ENCODE assay signal across 9 mouse cellular contexts in the genomic region with DNA sequence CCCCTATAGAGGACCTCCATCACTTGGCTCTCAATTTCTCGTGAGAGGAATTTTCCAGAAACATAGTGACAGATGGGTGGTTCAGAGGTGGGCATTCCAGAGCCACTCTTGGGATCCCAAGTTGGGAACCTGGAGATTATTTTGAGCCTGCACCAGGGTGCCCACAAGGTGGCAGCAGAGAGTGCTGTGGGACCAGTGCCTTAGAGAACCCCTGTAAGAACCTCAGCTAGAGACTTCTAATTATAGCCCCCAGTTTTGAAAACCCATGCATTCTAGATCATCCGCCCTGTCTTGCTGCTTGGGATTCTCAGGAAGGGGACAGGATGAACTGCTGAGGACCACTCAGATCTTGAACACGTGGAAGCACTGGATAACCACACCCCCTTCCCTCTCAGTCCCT. TPM values are rescaled to one million over a fixed set of nuclear protein-coding genes. Genes with fewer than 3 reads are reported as not detected.
DNase-seq lines count a peak whose midpoint lies in the region; ATAC-seq lines count a peak whose summit lies in the region.
"Had no signal": no experiment of that assay in that cellular context is flagged by ENCODE, and none has a peak within 500 bp of the region (broad histone marks: within the 10 kb centered on the region; RNA-seq: fewer than 3 reads in every experiment).

No protein-coding gene starts in this region.

- no peaks in the 10 kb centered on the region for H3K9me3 ChIP-seq in embryonic facial prominence, embryonic 10.5 days
- H3K9me3 ChIP-seq in midbrain, embryonic 14.5 days (ENCODE audit: control insufficient read depth, low read length) = no peaks in the 10 kb centered on the region
- H3K9me3 ChIP-seq: lung, embryonic 15.5 days had no signal

- DNase-seq in adrenal gland, adult (ENCODE audit: inconsistent age in 2 of 2, low spot score in 1 of 2) = peak; percentile 53 to 86
- DNase-seq in adrenal gland, adult 8-10 months = no peak
- peak; percentile 73 for DNase-seq in adrenal gland, postnatal 25 days
- peak; percentile 79 for DNase-seq in embryonic facial prominence, embryonic 10.5 days (ENCODE audit: low spot score)
- peak; percentile 25 for DNase-seq in heart, postnatal 25 days (ENCODE audit: low spot score)
- DNase-seq in left cerebral cortex, adult 11 months (ENCODE audit: low spot score) = peak; percentile 36
- peak; percentile 89 for DNase-seq in midbrain, embryonic 14.5 days
- DNase-seq in spleen, postnatal 10 days (ENCODE audit: low spot score in 2 of 2) = peak; percentile 52 to 81

- no peaks in the 10 kb centered on the region for H3K36me3 ChIP-seq in embryonic facial prominence, embryonic 10.5 days (replicated peaks)
- no peaks in the 10 kb centered on the region for H3K36me3 ChIP-seq in midbrain, embryonic 14.5 days (ENCODE audit: control insufficient read depth, insufficient read depth, low read length)
- H3K36me3 ChIP-seq: lung, embryonic 15.5 days had no signal

- WGBS in embryonic facial prominence, embryonic 10.5 days = 16% methylated on average over 3 of the region's 3 CpGs
- 21% methylated on average over 3 of the region's 3 CpGs for WGBS in midbrain, embryonic 14.5 days

- no peaks in the 10 kb centered on the region for H3K4me1 ChIP-seq in embryonic facial prominence, embryonic 10.5 days
- no peaks in the 10 kb centered on the region for H3K4me1 ChIP-seq in midbrain, embryonic 14.5 days (ENCODE audit: control insufficient read depth, insufficient read depth, low read length)
- H3K4me1 ChIP-seq: lung, embryonic 15.5 days had no signal

- H3K27ac ChIP-seq in embryonic facial prominence, embryonic 10.5 days (replicated peaks) = no peak overlapping the region
- H3K27ac ChIP-seq in midbrain, embryonic 14.5 days (replicated peaks; ENCODE audit: low read depth, low read length) = no peak overlapping the region
- H3K27ac ChIP-seq: lung, embryonic 15.5 days had no signal

- H3K27me3 ChIP-seq in embryonic facial prominence, embryonic 10.5 days (replicated peaks; ENCODE audit: low read depth, poor library complexity, severe bottlenecking) = 0 out of 2 replicates have a peak, but pooled peaks cover 1% of the 10 kb centered on the region
- H3K27me3 ChIP-seq in midbrain, embryonic 14.5 days (ENCODE audit: control insufficient read depth, insufficient read depth, low read length) = no peaks in the 10 kb centered on the region
- H3K27me3 ChIP-seq: lung, embryonic 15.5 days had no signal

- H3K4me3 ChIP-seq in embryonic facial prominence, embryonic 10.5 days = no peak overlapping the region
- H3K4me3 ChIP-seq in midbrain, embryonic 14.5 days (replicated peaks; ENCODE audit: low read depth, low read length) = no peak overlapping the region
- H3K4me3 ChIP-seq: lung, embryonic 15.5 days had no signal

- no peak overlapping the region for H3K4me2 ChIP-seq in midbrain, embryonic 14.5 days (ENCODE audit: low read length)
- H3K4me2 ChIP-seq: lung, embryonic 15.5 days had no signal

- ATAC-seq in midbrain, embryonic 14.5 days (ENCODE audit: low FRiP score, low TSS enrichment) = 0 out of 2 replicates have a peak, but pooled peaks have one; percentile 46

- no peak overlapping the region for H3K9ac ChIP-seq in midbrain, embryonic 14.5 days (replicated peaks; ENCODE audit: low read length)
- H3K9ac ChIP-seq: lung, embryonic 15.5 days had no signal

- intact Hi-C loops in heart, postnatal 25 days (cut with DNase I) = loop anchor here (2.0 kb wide), 1 partner anchor 339 kb away; no protein-coding TSS in a partner anchor

RNA-seq across cellular contexts. Expression of a gene that starts 18.6 kb away (rescaled TPM):
- total RNA-seq in adrenal gland, adult 8-10 months (2022) = not detected
- not detected in 2 replicates for total RNA-seq in adrenal gland, postnatal 25 days (2021)
- polyA plus RNA-seq in embryonic facial prominence, embryonic 10.5 days (2016; fragmentation: Nextera tagmentation; extraction: Ambion mirVana) = 0.96 and 2.6 TPM in 2 replicates
- total RNA-seq in heart, postnatal 25 days (2021) = not detected
- 7.6 and 9.8 TPM in 2 replicates for polyA plus RNA-seq in midbrain, embryonic 14.5 days (2014; fragmentation: Nextera tagmentation; extraction: Ambion mirVana)
